Mouse (Mus musculus) midbrain, embryonic 14.5 days (tissue): ENCODE data around the gene P4ha1. TPM values are rescaled to one million over a fixed set of nuclear protein-coding genes. Genes with fewer than 3 reads are reported as not detected.

Experiments
- ATAC-seq: fragments of 200-750 bp; cut with Nextera tagmentation; 2 replicates; pipeline ENCODE4 v1.8.0; 2017; ENCODE audit warnings: moderate number of reproducible peaks, moderate library complexity; ENCODE audit not compliant: low FRiP score, low TSS enrichment
- DNase-seq: peaks from one replicate; pipeline ENCODE4 v3.0.0-alpha.2; 2015
- H3K27ac ChIP-seq: fragments of 300-500 bp; sonication (generic); replicated peaks from 2 replicates; pipeline ENCODE4 v1.5.1; 2014; ENCODE audit warnings: mild to moderate bottlenecking, low read depth, low read length, moderate library complexity
- H3K27me3 ChIP-seq: fragments of 300-500 bp; sonication (generic); 2 replicates; pipeline ENCODE4 v1.6.1; 2014; ENCODE audit warnings: low read length, control low read depth, mixed read lengths; ENCODE audit not compliant: control insufficient read depth, insufficient read depth
- H3K36me3 ChIP-seq: fragments of 300-500 bp; sonication (generic); 2 replicates; pipeline ENCODE4 v1.6.1; 2014; ENCODE audit warnings: low read length, control low read depth; ENCODE audit not compliant: control insufficient read depth, insufficient read depth
- H3K4me1 ChIP-seq: fragments of 300-500 bp; sonication (generic); 2 replicates; pipeline ENCODE4 v1.6.1; 2014; ENCODE audit warnings: mild to moderate bottlenecking, antibody characterized with exemption, low read length, control low read depth; ENCODE audit not compliant: control insufficient read depth, insufficient read depth
- H3K4me2 ChIP-seq: fragments of 300-500 bp; sonication (generic); 2 replicates; pipeline ENCODE4 v1.6.1; 2014; ENCODE audit warnings: mild to moderate bottlenecking, low read length, moderate library complexity
- H3K4me3 ChIP-seq: fragments of 300-500 bp; sonication (generic); replicated peaks from 2 replicates; pipeline ENCODE4 v1.5.1; 2014; ENCODE audit warnings: low read depth, low read length
- H3K9ac ChIP-seq: fragments of 300-500 bp; sonication (generic); replicated peaks from 2 replicates; pipeline ENCODE4 v1.6.1; 2014; ENCODE audit warnings: mild to moderate bottlenecking, low read length, moderate library complexity
- H3K9me3 ChIP-seq: fragments of 300-500 bp; sonication (generic); 2 replicates; pipeline ENCODE4 v1.6.1; 2016; ENCODE audit warnings: low read length, control low read depth, mixed read lengths; ENCODE audit not compliant: control insufficient read depth
- WGBS: fragments of 180-500 bp; shearing (Covaris S2); extraction: QIAGEN DNeasy Blood & Tissue Kit; methylation state at CpG from one replicate; pipeline ENCODE4 v1.1.7; 2014; 5-methylcytosine and 5-hydroxymethylcytosine counted together
- polyA plus RNA-seq: library from polyadenylated mRNA; unstranded; fragments of >200 nt; fragmentation: Nextera tagmentation; extraction: Ambion mirVana; gene quantifications from 2 replicates; pipeline ENCODE4 v1.2.1, GENCODE M21; 2014

The P4ha1 gene
- polyA plus RNA-seq, 1 experiment from 2014 or later, result 22.4 TPM

GRCm38 (mm10) chr10:59310691-59311457 lies 12.2 kb upstream of the P4ha1 start:
- H3K27ac ChIP-seq, result no peak overlapping the region
- no peak overlapping the region for H3K4me2 ChIP-seq
- DNase-seq, result no peak
- no peak overlapping the region for H3K4me3 ChIP-seq
- H3K4me1 ChIP-seq, result no peaks in the 10 kb centered on the region
- 72% methylated on average over 6 of the region's 6 CpGs for WGBS
- no peak for ATAC-seq
- no peaks in the 10 kb centered on the region; the same call in 1 of the 2 replicates for H3K9me3 ChIP-seq
- H3K36me3 ChIP-seq, result no peaks in the 10 kb centered on the region
- H3K27me3 ChIP-seq, result no peaks in the 10 kb centered on the region
- H3K9ac ChIP-seq, result no peak overlapping the region

DNA sequence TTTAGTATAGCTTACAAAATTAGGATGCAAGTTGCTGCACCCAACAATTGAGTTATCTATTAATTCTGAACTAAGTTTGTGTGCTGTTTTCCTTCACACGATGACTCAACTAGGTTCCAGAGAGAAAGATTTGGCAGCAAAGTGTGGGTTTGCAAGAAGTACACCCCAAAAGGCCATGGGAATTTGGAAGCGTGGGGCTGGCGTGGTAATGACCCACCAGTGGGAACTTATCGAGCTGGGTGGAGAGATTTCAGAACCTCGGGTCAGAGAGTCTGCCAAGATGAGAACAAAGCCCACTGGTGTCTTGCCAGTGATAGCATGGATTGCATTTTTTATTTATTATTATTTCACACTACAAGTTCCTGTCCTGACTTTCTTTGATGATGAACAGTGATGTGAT lies 11.2 kb upstream of the P4ha1 start:
- H3K27ac ChIP-seq, result no peak overlapping the region
- no peaks in the 10 kb centered on the region; the same call in 1 of the 2 replicates for H3K9me3 ChIP-seq
- H3K9ac ChIP-seq, result no peak overlapping the region
- WGBS, result 89% methylated on average over 5 of the region's 5 CpGs
- H3K27me3 ChIP-seq, result no peaks in the 10 kb centered on the region
- no peaks in the 10 kb centered on the region for H3K4me1 ChIP-seq
- DNase-seq (no peak), ATAC-seq (no peak)
- no peaks in the 10 kb centered on the region for H3K36me3 ChIP-seq
- H3K4me3 ChIP-seq, result no peak overlapping the region
- no peak overlapping the region for H3K4me2 ChIP-seq

GRCm38 (mm10) chr10:59321112-59321511 lies 2.0 kb upstream of the P4ha1 start:
- no peaks in the 10 kb centered on the region for H3K36me3 ChIP-seq
- no peak overlapping the region for H3K27ac ChIP-seq
- no peaks in the 10 kb centered on the region for H3K27me3 ChIP-seq
- H3K9ac ChIP-seq, result no peak overlapping the region
- H3K4me1 ChIP-seq, result peaks cover 17% of the 10 kb centered on the region
- H3K9me3 ChIP-seq, result no peaks in the 10 kb centered on the region
- no peak overlapping the region for H3K4me2 ChIP-seq
- DNase-seq, result no peak
- no peak for ATAC-seq
- H3K4me3 ChIP-seq, result no peak overlapping the region
- 93% methylated on average over 3 of the region's 3 CpGs for WGBS

DNA sequence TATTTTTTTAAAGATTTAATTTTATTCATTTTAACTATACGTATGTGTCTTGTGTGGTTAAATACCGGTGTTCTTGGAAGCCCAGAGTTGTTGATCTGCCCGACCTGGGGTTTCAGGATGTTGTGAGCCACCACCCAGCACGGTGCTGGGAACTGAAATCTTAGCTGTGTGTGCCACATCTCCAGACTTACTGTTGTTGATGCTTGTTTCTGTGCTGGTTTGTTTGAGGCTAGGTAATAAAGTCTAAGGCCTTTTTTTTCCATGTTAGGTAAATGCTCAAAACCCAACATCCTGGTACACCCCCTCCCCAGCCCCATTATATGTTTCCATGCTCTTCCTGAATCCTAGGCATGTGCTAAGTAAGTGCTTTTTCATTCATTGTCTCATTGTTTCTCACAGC lies 825 bp upstream of the P4ha1 start:
- no peak for DNase-seq
- no peaks in the 10 kb centered on the region for H3K27me3 ChIP-seq
- peak overlapping the region; percentile 67 for H3K4me2 ChIP-seq
- peaks cover 22% of the 10 kb centered on the region for H3K4me1 ChIP-seq
- ATAC-seq, result no peak
- H3K27ac ChIP-seq, result peak overlapping the region; percentile 89
- peak overlapping the region; percentile 41; the same call in 1 of the 2 replicates for H3K9ac ChIP-seq
- H3K36me3 ChIP-seq, result no peaks in the 10 kb centered on the region
- WGBS, result 52% methylated on average over 4 of the region's 4 CpGs
- peak overlapping the region; percentile 72; the same call in 1 of the 2 replicates for H3K4me3 ChIP-seq
- no peaks in the 10 kb centered on the region for H3K9me3 ChIP-seq

DNA sequence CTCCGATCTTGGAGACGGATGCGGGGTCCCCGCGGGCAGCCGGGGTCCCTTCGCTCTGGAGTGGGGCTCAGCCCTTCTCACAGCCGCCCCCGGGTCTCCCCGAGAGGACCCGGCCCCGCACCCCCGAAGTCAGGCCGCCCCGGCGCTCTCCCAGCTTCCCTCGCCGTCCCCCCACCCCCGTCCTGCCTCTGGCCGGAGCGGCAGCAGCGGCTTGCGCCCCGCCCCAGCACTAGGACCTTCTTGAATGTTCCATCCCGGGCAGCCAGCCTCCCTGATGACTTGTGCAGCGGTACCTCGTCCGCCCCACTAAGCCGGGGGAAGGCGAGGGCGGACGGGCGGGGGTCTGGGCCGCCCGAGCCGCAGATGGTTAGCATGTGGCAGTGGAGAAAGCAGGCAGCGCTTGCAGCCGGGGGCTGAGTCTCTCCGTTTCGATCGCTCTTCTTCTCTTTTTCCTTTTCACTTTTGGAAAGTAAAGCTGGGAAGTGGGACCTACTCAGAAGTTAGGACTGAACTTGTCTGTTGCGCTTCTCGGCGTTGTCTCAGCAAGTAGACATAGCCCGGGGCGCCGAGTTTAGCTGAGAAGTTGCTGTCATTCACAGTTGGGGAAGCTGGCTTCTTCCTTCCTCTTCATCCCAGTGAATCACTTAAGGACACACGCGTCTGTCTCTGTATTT lies 529 bp downstream of the P4ha1 start:
- DNase-seq, result peak; percentile 77
- H3K27ac ChIP-seq, result peak overlapping the region; percentile 89
- 1% methylated on average over 48 of the region's 49 CpGs for WGBS
- H3K27me3 ChIP-seq, result no peaks in the 10 kb centered on the region
- peak; percentile 80 for ATAC-seq
- peaks cover 22% of the 10 kb centered on the region for H3K4me1 ChIP-seq
- peak overlapping the region; percentile 67 for H3K4me2 ChIP-seq
- no peaks in the 10 kb centered on the region for H3K9me3 ChIP-seq
- H3K4me3 ChIP-seq, result peak overlapping the region; percentile 72
- no peaks in the 10 kb centered on the region for H3K36me3 ChIP-seq
- H3K9ac ChIP-seq, result peak overlapping the region; percentile 77

DNA sequence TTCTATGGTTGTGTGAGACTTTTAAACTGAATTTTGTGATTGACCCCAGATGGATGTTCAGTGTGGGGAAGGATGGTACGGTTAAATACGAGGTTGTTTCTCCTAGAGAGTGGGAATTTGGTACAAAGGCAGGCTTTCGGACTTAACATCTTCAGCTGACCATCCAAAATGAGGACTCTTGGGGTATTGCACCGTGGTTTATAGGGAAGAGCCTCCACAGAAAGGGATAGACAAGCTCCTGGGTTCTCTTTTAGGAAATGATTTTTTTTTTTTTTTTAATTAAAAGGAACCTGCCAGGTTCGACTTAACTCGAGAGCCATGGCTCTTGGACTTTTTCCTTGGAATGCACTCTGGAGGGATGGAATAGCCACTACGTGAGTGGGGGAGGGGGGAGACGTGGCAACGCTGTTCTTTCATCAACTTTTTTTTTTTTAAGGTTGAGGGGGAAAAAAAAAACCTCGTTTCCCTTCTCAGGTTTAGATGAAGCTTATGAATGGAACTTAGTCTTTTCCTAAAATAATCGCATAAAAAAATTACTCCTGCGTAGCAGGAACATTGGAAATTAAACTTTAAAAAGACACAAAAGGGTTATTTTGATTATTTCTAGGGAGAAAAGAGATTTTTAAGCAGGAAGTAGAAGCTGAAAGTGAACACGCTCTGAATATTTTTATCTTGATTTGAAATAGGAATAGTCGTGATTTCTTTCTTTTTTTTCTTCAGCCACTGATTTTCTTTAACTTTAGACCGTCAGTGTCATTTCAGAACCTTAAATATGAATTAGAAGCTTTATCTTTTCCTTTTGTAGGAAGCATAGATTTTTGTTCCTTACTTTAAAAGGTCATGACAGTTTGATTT lies 1.4 kb downstream of the P4ha1 start:
- ATAC-seq, result no peak
- Histone ChIP-seq H3K27me3 (no peaks in the 10 kb centered on the region), H3K9ac (peak overlapping the region; percentile 77; the same call in 1 of the 2 replicates), H3K27ac (no peak overlapping the region), H3K4me3 (peak overlapping the region; percentile 72), H3K4me2 (peak overlapping the region; percentile 67), H3K9me3 (no peaks in the 10 kb centered on the region), H3K36me3 (no peaks in the 10 kb centered on the region), H3K4me1 (peaks cover 22% of the 10 kb centered on the region)
- peak; percentile 51 for DNase-seq
- WGBS, result 14% methylated on average over 15 of the region's 15 CpGs

GRCm38 (mm10) chr10:59326612-59327315 lies 3.7 kb downstream of the P4ha1 start:
- H3K9me3 ChIP-seq, result no peaks in the 10 kb centered on the region
- no peak for DNase-seq
- no peak overlapping the region for H3K4me3 ChIP-seq
- no peaks in the 10 kb centered on the region for H3K27me3 ChIP-seq
- WGBS, result 87% methylated on average over 8 of the region's 8 CpGs
- no peak overlapping the region for H3K9ac ChIP-seq
- no peak overlapping the region for H3K27ac ChIP-seq
- no peaks in the 10 kb centered on the region for H3K36me3 ChIP-seq
- no peak for ATAC-seq
- H3K4me1 ChIP-seq, result peaks cover 22% of the 10 kb centered on the region
- H3K4me2 ChIP-seq, result no peak overlapping the region

- no peak for ATAC-seq
- no peak for DNase-seq
- no peak overlapping the region for H3K4me3 ChIP-seq
- no peaks in the 10 kb centered on the region for H3K27me3 ChIP-seq
- H3K27ac ChIP-seq, result no peak overlapping the region
- peaks cover 20% of the 10 kb centered on the region for H3K4me1 ChIP-seq
- no peak overlapping the region for H3K9ac ChIP-seq
- 93% methylated on average over 3 of the region's 3 CpGs for WGBS
- H3K9me3 ChIP-seq, result no peaks in the 10 kb centered on the region
- H3K36me3 ChIP-seq, result no peaks in the 10 kb centered on the region
- H3K4me2 ChIP-seq, result no peak overlapping the region
These were observed 4.2 kb downstream of the P4ha1 start for GRCm38 (mm10) chr10:59327316-59327710.
